Mouse (Mus musculus): ENCODE results near the gene Igf2bp1.
"Not testable (repeated sequence)": the region's sequence is repeated elsewhere in the genome, so short reads cannot be mapped to it uniquely, and the experiment has no call there.

Gene Igf2bp1

DNA sequence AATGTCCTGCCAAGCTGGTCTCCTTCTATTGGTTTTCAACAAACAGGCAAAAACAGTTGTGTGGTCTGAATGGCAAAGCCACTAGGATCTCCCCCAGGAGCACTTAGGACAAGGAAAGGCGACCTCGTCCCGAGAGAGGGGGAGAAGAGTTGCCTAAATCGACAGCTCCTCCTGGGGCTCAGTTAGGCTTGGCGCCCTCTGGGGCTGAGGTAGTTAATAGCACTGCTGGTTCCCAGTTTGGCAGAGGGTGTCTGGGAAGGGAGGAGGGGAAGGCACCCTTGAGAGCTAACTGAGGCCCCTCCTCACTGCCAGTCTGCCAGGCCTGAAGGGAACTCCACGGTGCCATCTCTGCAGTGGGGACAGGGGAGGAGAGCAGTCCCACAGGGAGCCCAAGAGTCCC, 46.6 kb downstream of the Igf2bp1 start:
- no peak for DNase-seq (ENCODE audit: low spot score in 2 of 2)

DNA sequence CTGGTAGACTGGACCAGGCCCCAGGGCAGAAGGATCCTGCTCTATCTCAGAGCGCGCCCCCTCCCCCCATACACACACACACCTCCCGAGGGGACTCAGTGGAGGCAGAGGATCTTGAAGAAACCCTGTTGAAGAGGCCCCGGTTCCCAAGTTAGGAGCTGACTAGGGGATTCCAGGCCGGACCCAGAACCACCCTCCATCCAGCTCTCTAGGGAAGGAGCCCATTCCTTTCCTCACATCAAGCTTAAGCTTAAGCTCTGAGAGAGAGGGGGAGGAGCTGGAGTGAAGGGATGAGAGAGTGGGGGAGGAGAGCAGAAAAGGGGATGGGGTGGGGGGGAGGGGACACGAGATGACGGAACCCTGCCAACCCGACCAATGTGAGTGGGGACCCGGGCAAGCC, 47.5 kb downstream of the Igf2bp1 start:
- DNase-seq (ENCODE audit: low spot score in 2 of 2) = no peak

DNA sequence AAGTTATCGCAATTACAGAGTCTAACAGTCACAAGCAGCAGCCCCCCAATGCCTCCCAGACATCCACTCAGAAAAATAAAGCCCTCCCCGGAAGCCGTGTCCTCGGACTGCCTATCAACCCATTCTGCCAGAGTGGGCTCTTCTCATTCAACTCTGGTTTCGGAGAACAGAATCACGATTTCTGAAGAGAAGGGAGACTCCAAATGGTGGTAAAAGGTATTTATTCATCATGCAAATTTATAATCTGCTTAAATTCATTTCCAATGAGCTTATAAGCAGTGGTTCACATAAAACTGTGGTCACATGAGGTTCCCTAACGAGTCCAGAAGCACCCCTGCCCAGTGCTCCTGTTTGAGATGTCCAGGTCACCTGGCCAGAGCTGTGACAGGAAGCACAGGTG, 48.3 kb downstream of the Igf2bp1 start:
- no peak for DNase-seq (ENCODE audit: low spot score in 2 of 2)

DNA sequence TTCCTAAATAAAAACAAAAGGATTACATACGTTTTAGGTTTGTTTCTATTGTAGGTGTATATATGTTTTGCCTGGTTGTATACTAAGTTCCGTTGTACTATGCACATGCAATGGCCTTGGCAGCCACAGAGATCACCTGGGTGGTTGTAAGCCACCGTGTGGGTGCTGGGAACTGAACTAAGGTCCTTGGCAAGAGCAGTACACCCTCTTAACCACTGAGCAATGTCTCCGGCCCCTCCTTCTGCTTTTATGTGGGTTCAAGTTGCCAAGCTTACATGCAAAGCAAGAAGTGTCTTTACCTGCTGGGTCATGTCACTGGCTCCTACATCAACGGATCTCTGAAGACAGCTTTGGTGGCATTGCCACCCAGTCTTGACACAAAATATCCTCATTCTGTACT, 52.4 kb downstream of the Igf2bp1 start:
- no peak for DNase-seq (ENCODE audit: low spot score in 2 of 2)

DNA sequence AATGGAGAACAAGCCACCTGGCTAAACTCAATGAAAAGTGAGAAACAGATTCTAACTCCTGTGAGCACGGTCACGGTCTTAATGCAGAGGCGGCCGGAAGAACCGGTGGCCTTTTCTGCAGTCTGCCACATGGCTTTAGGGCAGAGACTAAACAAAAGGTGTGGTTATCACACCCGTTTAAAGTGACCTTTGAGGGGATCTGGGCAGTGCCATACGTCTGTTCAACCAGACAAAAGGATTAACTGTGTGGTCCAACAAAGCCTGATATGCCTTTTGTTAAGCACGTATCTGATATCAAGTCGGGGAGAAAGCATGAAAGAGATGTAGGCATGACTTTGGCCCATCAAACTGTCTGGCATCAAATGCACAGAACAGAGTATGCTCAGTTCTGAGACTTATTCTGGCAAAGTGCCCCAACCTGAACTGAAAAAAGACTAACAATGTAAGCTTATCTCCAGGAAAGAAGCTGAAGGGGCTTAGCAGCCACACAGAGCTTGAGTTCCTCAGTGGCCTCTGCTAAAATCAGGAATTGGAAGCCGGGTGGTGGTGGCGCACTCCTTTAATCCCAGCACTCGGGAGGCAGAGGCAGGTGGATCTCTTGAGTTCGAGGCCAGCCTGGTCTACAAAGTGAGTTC, 59.8 kb downstream of the Igf2bp1 start:
- DNase-seq (ENCODE audit: low spot score in 2 of 2) = no peak

DNA sequence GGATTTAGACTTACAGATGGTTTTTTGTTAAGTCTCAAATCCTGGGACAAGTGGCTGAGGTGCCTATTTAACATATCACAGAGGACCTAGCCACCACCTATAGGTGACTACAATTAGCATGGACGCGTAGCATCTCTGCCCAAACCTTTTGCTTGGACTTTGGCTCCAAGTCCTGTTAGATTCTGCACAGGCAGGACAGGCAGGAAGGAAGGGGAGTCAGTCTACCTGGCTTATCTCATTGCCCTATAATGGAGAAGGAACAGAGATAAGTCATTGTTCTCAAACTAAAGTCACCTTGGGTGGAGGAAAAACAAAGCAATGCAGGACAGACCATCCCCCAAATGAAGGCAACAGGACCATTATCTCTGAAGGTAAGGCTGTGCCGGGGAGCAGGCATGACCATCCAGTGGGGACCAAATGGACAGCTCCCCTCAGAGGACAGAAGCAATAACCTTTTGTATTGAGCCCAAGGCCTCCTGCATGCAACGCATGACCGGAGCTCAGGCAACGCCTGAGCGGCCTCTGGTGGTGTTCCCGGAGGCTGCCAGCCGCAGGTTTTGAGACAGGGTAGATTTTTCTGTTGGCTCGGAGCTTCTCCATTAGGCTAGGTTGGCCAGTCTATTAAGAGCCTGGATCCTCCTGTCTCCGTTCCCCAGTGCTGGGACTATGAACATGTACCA, 65.8 kb downstream of the Igf2bp1 start:
- DNase-seq (ENCODE audit: low spot score in 2 of 2) = no peak

DNA sequence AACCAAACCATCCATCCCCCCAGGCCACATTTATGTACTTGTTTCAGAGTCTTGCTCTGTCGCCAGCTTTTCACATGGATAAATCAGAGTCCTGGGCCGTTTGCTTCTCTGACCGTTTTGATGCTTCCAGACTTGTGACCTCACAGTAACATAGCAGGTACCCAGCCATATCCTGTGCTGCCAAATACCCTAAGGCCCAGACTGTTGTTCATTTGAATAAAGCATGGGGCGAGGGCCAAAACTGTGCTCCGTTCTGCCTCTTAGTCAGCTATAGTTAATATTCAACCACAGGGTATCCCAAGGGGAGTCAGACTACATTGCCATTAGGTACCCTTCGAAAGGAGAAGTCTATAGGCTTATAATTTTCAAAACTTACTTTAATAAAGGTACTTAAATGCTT, 69.3 kb downstream of the Igf2bp1 start:
- DNase-seq (ENCODE audit: low spot score in 2 of 2) = no peak

DNA sequence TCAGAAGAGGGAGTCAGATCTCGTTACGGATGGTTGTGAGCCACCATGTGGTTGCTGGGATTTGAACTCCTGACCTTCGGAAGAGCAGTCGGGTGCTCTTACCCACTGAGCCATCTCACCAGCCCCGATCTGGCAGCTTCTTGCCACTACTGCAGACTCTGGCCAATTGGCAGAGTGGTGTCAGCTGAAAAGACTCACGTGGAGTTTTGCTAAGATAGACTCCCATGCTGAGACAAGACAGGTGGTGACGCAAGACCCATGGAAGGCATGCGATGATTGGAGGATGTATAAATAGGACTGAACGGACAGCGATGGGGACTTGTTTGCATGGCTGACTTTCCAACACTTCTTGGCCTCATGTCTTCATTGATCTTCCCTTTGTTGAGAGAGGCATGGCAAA, 73.6 kb downstream of the Igf2bp1 start:
- DNase-seq (ENCODE audit: low spot score in 2 of 2) = not testable (repeated sequence)

DNA sequence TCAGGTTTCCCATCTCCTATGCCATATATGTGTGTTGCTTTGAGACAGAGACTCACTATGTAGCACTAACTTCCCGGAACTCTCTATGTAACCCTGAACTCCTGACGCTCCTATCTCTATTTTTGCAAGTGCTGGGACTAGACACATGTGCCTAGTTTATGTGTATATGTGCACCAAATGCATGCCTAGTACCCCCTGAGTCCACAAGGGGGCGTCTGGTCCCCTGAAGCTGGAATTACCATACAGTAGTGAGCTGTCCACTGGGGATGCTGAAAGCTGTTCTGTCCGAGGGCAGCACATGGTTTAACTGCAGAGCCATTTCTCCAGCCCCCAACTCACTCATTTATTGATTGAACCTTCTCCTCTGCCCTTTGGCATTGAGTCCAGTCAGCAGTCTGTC, 79.3 kb downstream of the Igf2bp1 start:
- no peak for DNase-seq (ENCODE audit: low spot score in 2 of 2)

DNA sequence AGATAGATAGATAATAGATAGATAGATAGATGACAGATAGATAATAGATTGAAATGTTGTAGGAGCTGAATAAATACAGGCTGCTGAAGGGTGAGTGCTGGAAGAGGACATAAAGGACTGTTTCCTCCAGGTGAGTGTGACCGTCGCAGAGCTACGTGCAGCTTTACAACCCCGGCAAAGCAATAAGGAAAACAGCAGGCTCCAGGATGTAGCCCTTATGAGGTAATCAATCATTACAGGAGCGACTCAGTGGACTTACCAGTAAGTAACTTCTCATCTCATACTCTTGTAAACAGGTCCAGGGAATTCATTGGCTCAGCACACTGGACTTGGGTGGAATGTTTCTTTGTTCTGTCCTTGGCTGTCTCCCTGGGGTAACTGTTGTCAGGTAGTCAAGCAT, 79.8 kb downstream of the Igf2bp1 start:
- no peak for DNase-seq (ENCODE audit: low spot score in 2 of 2)

DNA sequence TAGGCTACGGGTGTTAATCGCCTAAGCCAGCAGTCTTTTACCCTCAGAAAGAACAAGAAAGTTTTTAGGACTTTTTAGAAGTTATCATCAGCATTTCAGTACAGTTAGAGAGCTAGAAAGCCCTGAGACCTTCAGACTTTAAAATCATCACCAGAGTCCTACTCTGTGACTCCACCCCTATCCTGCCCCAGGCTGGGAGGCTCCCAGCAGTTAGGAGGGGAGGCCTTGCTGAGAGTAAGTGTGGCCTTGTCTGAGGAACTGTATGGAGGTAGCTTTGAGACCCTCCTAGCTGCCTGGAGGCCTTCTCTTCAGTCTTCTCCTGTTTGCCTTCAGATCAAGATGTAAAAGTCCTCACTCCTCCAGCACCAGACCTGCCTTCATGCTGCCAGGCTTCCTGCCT, 81.5 kb downstream of the Igf2bp1 start:
- no peak for DNase-seq (ENCODE audit: low spot score in 2 of 2)

DNA sequence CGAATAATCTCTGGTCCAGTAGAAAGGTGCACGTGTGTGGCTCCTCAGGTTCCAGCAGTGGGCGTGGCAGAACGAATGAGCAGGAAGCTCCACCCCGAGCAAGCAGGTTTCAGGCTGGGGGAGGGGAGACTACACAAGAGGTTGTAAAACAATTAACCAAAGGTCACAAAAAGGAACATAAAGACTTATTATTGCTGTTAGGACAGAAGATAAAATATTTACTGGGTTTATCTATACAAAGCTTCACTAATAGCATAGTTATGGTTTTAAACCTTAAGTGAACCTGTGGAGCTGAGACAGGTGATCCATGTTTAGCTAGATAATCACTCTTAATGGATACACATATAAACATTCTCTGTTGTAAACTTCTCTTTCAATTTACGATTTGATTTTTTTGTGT, 82.3 kb downstream of the Igf2bp1 start:
- not testable (repeated sequence) for DNase-seq (ENCODE audit: low spot score in 2 of 2)

DNA sequence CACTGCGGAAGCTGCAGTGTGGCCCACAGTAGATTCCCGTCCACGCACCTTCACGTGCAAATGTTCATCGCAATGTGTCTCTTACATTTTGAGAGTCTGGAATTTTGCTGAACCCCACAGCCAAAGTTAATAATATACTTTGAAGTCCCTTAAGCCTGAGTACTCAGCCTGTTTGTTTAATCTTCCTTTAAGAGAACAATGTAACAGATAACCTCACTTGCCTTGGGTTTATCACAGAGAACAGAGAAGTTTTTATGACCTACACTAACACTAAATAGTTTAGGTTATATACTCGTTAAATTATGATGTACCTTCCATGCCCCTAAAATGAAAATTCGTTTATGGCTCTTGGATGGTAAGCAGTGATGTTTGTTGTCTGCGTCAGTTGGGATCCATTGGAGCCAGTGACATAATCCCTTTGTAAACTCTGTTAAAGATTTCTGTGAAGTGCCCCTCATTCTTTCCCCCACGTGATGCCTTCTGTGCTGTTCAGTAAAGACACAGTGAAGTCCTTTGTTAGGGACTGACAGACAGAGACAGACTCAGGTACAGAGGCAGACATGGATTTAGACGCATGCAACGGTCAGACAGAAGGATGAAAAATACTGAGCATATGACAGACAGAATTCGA, 83.6 kb downstream of the Igf2bp1 start:
- no peak for DNase-seq (ENCODE audit: low spot score in 2 of 2)

DNA sequence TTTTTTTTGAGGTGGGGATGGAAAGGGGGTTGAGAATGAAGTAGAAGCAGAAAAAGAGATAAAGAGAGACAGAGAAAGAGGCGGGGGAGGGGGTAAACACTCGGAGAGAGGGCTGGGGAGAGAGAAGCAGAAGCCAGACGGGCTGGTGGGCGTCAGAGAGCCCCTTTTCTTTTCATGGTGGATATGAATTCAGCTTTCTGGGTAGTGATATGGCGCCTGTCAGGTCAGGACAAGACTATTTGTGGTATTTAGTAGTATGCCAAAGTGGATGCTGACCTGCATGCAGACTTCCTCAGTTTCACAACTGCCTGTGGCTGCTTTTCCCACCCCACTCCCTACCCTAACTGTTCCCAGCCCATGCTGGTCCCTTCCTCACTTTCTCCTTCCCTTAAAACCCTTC, 89.3 kb downstream of the Igf2bp1 start:
- no peak for DNase-seq (ENCODE audit: low spot score in 2 of 2)

DNA sequence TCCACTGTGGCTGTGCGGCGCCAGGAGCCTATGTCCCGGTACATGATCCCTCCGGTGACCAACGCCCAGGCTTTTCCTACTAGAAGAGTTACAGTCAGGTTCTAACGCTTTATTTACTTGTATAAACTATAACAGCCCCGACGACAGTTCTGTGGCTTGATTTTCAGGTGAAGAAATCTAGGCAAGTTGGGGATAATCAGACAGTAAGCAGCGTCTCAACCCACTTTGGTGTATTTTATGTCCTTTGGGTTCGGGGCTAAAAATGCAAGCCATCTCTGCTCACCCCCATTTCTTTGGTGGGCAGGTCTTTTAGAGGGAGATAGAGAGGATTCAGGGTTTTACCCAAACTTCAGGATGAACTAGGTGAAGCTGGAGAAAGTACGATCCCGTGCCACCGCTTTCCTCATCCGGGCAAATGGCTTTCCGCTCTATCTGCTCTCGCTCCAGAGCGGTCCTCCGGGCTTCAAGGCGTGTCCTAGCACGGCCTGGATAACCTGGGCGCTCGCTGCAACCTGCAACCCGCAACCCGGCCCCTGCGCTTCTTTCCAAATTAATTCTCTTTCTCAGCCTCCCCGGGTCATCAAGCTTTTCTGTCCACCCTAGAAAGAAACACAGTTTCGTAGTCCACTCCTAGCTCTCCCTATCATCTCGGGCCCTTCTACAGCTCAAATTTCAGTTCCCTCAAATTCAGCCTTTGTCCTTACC, 90.6 kb downstream of the Igf2bp1 start:
- no peak for DNase-seq (ENCODE audit: low spot score in 2 of 2)

DNA sequence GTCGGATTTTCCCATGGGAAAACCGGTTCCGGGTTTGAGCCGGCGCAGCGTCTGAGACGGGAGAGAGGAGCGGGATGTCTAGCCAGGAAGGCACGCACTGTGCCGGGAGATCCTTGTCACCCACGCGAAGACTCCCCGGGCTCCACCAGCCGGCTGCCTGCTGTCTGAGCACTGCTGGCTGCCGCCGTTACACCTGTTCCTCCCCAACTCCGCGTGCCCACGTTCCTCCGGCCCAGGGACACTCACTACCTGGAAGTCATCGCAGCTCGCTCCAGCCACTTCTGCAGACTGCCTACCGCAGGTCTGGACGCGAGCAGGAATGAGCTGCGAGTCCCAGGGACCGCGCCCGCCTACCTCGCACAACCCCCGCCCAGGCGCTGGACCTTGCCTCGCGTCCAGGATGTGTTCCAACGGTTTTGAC, 91.2 kb downstream of the Igf2bp1 start, which contains the start of gene B4galnt2:
Gene B4galnt2, minus strand, starts transcription at position 321 of the 421 bp plus-strand sequence.
- DNase-seq (ENCODE audit: low spot score in 2 of 2) = no peak

DNA sequence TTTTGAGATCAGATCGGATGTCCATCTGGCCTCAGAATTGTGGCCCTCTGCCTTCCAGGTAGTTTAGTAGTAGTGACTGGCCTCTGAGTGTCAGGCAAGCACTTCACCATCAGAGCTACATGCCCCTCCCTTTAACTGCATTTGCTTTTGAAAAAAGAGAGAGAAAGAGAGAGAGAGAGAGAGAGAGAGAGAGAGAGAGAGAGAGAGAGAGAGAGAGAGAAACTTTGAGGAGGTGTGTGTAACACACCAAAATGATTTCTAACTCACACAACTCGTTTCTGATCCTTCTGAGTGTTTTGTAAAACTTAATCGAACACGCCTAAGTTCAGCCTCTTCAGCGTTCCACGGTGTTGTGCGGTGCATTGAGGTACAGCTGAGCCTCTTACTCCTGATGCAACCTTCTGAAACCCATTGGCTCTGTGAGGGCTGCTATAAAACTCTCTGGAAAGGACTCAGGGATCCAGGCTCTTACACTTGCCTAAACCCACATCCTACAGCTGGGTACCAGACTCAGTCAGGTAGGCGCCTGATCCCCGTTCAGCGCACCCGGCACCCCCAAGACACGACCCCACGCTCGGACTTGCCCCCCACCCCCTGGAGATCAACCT, 91.7 kb downstream of the Igf2bp1 start:
- no peak for DNase-seq (ENCODE audit: low spot score in 2 of 2)

DNA sequence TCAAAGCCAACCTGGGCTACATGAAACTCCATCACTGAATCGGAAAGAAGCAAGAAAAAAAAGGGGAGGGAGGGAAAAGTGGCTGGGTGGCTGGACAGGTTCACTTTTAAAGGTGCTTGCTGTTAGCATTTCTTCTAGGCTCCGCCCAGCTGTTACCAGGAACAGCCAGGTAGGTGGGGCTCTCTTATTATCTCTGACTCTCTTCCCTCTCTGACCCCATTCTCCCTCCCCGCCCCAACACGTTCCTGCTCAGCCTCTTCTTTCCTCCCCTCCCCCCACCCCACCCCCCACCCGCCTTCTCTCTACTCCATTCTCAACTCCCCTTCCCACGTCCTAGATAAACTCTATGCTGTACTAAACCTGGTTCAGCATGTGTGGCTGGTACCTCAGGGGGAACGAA, 94.2 kb downstream of the Igf2bp1 start:
- DNase-seq (ENCODE audit: low spot score in 2 of 2) = no peak

DNA sequence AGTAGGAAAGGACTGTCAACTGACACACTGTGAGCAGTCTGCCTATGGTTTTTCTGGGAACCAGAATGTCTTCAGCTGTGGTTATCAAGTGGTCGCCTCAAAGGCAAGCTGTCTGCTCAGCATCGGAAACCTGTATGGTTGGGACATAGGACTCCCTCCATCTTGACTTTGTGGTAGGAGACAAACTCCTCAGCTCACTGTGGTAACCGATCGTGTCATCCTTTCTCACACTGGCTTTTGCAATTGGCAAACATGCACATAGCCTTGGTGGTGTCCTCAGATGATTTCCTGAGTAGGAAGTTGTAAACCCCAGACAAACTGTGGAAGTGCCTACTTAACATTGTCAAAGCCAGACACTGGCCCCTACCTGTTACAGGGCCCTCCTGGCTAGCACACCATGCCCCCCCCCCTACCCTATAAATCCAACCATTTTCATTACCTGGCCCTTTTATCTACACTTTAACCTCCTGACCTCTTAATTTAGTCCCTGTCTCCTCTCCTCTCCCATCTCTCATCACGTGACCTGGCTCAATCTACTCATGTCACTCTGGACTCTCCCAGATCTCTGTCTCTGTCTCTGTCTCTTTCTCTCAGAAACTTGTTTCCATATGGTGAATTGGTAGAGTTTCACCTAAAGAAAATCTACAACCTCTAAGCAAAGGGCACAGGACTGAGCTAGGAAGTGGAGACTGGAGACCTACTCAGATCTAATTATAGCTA, 97.8 kb downstream of the Igf2bp1 start:
- no peak for DNase-seq (ENCODE audit: low spot score in 2 of 2)
